Mouse (Mus musculus) embryonic facial prominence, embryonic 11.5 days (tissue): ENCODE data around the gene Atf7ip. TPM values are rescaled to one million over a fixed set of nuclear protein-coding genes. Genes with fewer than 3 reads are reported as not detected.

Experiments used
- ATAC-seq: fragments of 200-750 bp; cut with Nextera tagmentation; replicated peaks from 2 replicates; pipeline ENCODE4 v1.8.0; 2017; ENCODE audit warnings: low read depth; ENCODE audit not compliant: insufficient number of reproducible peaks, low FRiP score, low TSS enrichment
- DNase-seq: peaks from one replicate; pipeline ENCODE4 v3.0.0-alpha.2; 2015; ENCODE audit warnings: low spot score
- H3K27ac ChIP-seq: fragments of 300-500 bp; sonication (generic); replicated peaks from 2 replicates; pipeline ENCODE4 v1.5.1; 2014; ENCODE audit warnings: mild to moderate bottlenecking, low read depth, low read length, control low read depth
- H3K27me3 ChIP-seq: fragments of 300-500 bp; sonication (generic); 2 replicates; pipeline ENCODE4 v1.6.1; 2014; ENCODE audit warnings: mild to moderate bottlenecking, low read length, moderate library complexity, mixed read lengths; ENCODE audit not compliant: control insufficient read depth, insufficient read depth
- H3K36me3 ChIP-seq: fragments of 300-500 bp; sonication (generic); replicated peaks from 2 replicates; pipeline ENCODE4 v1.6.1; 2014; ENCODE audit warnings: low read depth, mild to moderate bottlenecking, low read length, moderate library complexity, mixed read lengths; ENCODE audit not compliant: control insufficient read depth, insufficient read depth
- H3K4me1 ChIP-seq: fragments of 300-500 bp; sonication (generic); 2 replicates; pipeline ENCODE4 v1.6.1; 2014; ENCODE audit warnings: low read length, mixed read lengths; ENCODE audit not compliant: control insufficient read depth, insufficient read depth
- H3K4me2 ChIP-seq: fragments of 300-500 bp; sonication (generic); 2 replicates; pipeline ENCODE4 v1.6.1; 2014; ENCODE audit warnings: low read depth, mild to moderate bottlenecking, control low read depth, low read length, moderate library complexity
- H3K4me3 ChIP-seq: fragments of 300-500 bp; sonication (generic); 2 replicates; pipeline ENCODE4 v1.5.1; 2014; ENCODE audit warnings: low read depth, low read length, control low read depth
- H3K9ac ChIP-seq: fragments of 300-500 bp; sonication (generic); replicated peaks from 2 replicates; pipeline ENCODE4 v1.6.1; 2014; ENCODE audit warnings: mild to moderate bottlenecking, control low read depth, low read length
- H3K9me3 ChIP-seq: fragments of 300-500 bp; sonication (generic); replicated peaks from 2 replicates; pipeline ENCODE4 v1.6.1; 2016; ENCODE audit warnings: mild to moderate bottlenecking, low read length, inconsistent platforms, mixed read lengths; ENCODE audit not compliant: control insufficient read depth
- WGBS: fragments of 180-500 bp; shearing (Covaris S2); extraction: QIAGEN DNeasy Blood & Tissue Kit; methylation state at CpG from one replicate; pipeline ENCODE4 v1.1.7; 2014; 5-methylcytosine and 5-hydroxymethylcytosine counted together
- polyA plus RNA-seq: library from polyadenylated mRNA; unstranded; fragments of >200 nt; fragmentation: Nextera tagmentation; extraction: Ambion mirVana; gene quantifications from 2 replicates; pipeline ENCODE4 v1.2.1, GENCODE M21; 2014

Atf7ip gene
- polyA plus RNA-seq, 1 experiment from 2014 or later = 43.5 TPM

GRCm38 (mm10) chr6:136533804-136534203 is 27.8 kb downstream of the Atf7ip start:
- no peak overlapping the region for H3K27ac ChIP-seq
- 75% methylated on average over 4 of the region's 4 CpGs for WGBS
- no peak overlapping the region for H3K4me2 ChIP-seq

DNA sequence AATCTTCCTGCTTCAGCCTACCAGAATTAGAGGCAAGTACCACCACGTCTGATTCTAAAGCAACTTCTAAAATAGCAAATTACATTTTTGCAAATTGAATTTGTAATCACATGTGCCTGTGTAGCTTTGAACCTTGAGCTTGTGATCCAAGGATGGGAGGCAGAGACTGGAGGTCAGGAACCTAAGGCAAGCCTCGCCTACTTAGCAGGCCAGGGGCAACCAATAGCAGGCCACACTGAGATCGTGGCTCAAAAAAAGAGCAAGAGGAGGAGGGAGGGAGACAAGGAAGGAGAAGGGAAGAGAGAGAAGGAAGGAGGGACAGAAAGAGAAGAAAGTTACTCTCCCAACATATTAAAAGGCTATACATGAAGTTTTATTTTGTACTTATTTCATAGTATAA is 28.5 kb downstream of the Atf7ip start:
- H3K36me3 ChIP-seq = peaks cover 4% of the 10 kb centered on the region
- H3K27me3 ChIP-seq = no peaks in the 10 kb centered on the region
- DNase-seq (no peak), ATAC-seq (no peak)
- H3K4me2 ChIP-seq = no peak overlapping the region
- whole genome bisulfite sequencing = 43% methylated on average over 3 of the region's 3 CpGs
- no peak overlapping the region for H3K27ac ChIP-seq
- no peaks in the 10 kb centered on the region for H3K4me1 ChIP-seq
- no peak overlapping the region for H3K9ac ChIP-seq
- no peaks in the 10 kb centered on the region for H3K9me3 ChIP-seq
- no peak overlapping the region for H3K4me3 ChIP-seq

More at GRCm38 (mm10) chr6:136533804-136534203, 27.8 kb downstream of the Atf7ip start:
- H3K9me3 ChIP-seq = no peaks in the 10 kb centered on the region
- H3K36me3 ChIP-seq = peaks cover 4% of the 10 kb centered on the region
- H3K9ac ChIP-seq = no peak overlapping the region
- no peaks in the 10 kb centered on the region for H3K4me1 ChIP-seq
- no peak overlapping the region for H3K4me3 ChIP-seq
- DNase-seq (no peak), ATAC-seq (no peak)
- no peaks in the 10 kb centered on the region for H3K27me3 ChIP-seq

DNA sequence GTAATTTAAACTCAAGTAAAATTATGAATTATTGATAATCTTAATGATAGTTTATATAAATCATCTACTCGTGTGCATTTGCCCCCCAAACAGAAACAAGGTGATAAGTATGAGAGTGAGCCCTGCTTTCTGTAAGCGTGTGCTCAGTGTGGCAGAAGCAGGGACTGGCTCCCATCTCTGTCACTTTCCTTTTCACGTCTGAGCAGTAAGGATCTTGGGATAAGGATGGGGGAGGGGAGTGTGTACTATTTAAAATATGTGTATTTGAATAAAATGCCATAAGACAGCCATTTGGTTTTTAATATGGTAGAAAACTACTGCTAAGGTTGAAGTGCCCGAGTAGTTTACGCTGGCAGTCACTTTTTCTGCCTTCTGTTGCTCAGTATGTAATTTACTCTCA is 29.2 kb downstream of the Atf7ip start:
- Histone ChIP-seq H3K4me1 (no peaks in the 10 kb centered on the region), H3K27me3 (no peaks in the 10 kb centered on the region), H3K4me3 (no peak overlapping the region), H3K36me3 (peaks cover 4% of the 10 kb centered on the region), H3K9ac (no peak overlapping the region), H3K27ac (no peak overlapping the region), H3K9me3 (no peaks in the 10 kb centered on the region), H3K4me2 (no peak overlapping the region)
- 67% methylated on average over 5 of the region's 5 CpGs for WGBS
- DNase-seq (no peak), ATAC-seq (no peak)

DNA sequence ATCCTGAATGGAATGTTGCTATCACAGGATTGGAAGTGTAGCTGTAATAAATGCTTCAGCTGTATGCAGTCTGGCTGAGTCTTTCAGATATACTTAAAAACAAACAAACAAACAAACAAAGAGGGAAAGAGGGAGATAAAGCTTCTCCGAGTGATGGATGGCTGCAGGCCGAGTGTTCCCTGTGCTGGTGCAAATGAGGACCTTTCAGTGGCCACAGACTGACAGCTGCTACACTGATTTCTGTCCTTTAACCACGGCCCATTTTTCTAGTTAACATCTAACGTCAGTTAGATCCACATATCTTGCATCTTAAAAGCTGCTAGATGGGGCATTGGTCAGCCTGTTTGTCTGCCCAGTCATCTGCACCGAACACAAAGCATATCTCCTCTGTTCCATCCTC is 30.2 kb downstream of the Atf7ip start:
- 70% methylated on average over 5 of the region's 5 CpGs for WGBS
- H3K4me2 ChIP-seq = no peak overlapping the region
- H3K4me3 ChIP-seq = no peak overlapping the region
- ATAC-seq (no peak), DNase-seq (no peak)
- no peaks in the 10 kb centered on the region for H3K27me3 ChIP-seq
- no peaks in the 10 kb centered on the region for H3K4me1 ChIP-seq
- H3K9me3 ChIP-seq = no peaks in the 10 kb centered on the region
- H3K9ac ChIP-seq = no peak overlapping the region
- H3K36me3 ChIP-seq = peaks cover 4% of the 10 kb centered on the region
- H3K27ac ChIP-seq = no peak overlapping the region

DNA sequence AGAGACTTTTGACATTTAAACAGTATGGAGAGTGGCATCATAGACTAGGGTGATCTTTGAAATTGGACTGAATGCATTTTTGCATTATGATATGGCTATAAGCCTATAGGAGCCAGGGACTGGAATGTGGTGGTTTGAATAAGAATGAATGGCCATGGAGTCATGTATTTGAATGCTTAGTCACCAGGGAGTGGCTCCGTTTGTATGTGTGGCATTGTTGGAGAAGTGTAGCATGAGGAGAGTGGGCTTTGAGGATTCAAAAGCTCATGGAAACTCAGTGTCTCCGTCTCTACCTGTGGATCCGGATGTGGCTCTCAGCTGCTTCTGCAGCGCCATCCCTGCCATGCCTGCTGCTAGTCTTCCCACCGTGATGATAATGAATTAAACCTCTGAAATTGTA is 35.4 kb downstream of the Atf7ip start:
- H3K27ac ChIP-seq = no peak overlapping the region; the same call in 1 of the 2 replicates
- H3K4me2 ChIP-seq = no peak overlapping the region
- H3K36me3 ChIP-seq = peaks cover 4% of the 10 kb centered on the region
- H3K9ac ChIP-seq = no peak overlapping the region
- no peaks in the 10 kb centered on the region for H3K27me3 ChIP-seq
- no peak for DNase-seq
- no peaks in the 10 kb centered on the region for H3K4me1 ChIP-seq
- no peak overlapping the region for H3K4me3 ChIP-seq
- H3K9me3 ChIP-seq = no peaks in the 10 kb centered on the region
- ATAC-seq = no peak
- WGBS = 51% methylated on average over 5 of the region's 5 CpGs

GRCm38 (mm10) chr6:136542105-136542504 is 36.1 kb downstream of the Atf7ip start:
- no peak overlapping the region for H3K27ac ChIP-seq

GRCm38 (mm10) chr6:136543164-136543563 is 37.2 kb downstream of the Atf7ip start:
- H3K4me2 ChIP-seq = no peak overlapping the region
- H3K27ac ChIP-seq = peak overlapping the region; percentile 11
- H3K36me3 ChIP-seq = no peaks in the 10 kb centered on the region
- no peak overlapping the region for H3K4me3 ChIP-seq
- no peaks in the 10 kb centered on the region for H3K27me3 ChIP-seq
- H3K9ac ChIP-seq = no peak overlapping the region
- ATAC-seq = peak; percentile 86
- H3K9me3 ChIP-seq = no peaks in the 10 kb centered on the region
- no peaks in the 10 kb centered on the region for H3K4me1 ChIP-seq
- DNase-seq = peak; percentile 76
- WGBS = 13% methylated on average over 6 of the region's 6 CpGs

More at GRCm38 (mm10) chr6:136542105-136542504, 36.1 kb downstream of the Atf7ip start:
- Histone ChIP-seq H3K9ac (no peak overlapping the region), H3K27me3 (no peaks in the 10 kb centered on the region), H3K4me2 (no peak overlapping the region), H3K9me3 (no peaks in the 10 kb centered on the region), H3K36me3 (peaks cover 4% of the 10 kb centered on the region), H3K4me3 (no peak overlapping the region), H3K4me1 (no peaks in the 10 kb centered on the region)
- WGBS = 84% methylated on average over 1 of the region's 1 CpGs
- ATAC-seq = no peak
- no peak for DNase-seq

DNA sequence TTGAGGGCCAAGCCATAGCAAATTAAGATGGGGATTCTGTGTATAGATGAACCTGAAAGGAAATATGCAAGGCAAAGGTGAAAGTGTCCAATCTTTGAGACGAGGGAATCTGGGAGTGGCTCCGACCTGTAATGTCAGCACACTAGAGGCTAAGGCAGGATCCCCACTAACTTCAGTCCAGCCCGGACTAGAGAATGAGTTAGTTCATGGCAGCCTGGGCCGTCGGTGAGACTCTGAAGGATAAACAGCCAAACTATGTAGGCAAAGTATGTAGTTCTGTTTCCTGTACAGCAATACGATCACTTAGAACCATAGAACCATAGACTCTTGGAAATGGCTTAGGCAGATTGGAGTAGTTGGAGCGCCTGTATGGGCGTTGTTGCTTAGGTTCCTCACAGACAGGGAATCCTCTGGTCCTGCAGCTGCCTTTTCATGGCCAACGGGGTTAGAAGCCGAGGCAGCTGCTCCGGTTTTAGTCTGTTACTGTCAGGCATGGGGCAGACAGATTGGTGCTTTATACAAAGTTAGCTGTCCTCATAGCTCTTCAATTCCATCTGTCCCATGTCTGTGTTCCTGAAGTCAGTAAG is 39.4 kb downstream of the Atf7ip start:
- no peak overlapping the region for H3K4me2 ChIP-seq
- no peaks in the 10 kb centered on the region for H3K36me3 ChIP-seq
- 81% methylated on average over 11 of the region's 11 CpGs for WGBS
- H3K27ac ChIP-seq = no peak overlapping the region
- H3K9me3 ChIP-seq = no peaks in the 10 kb centered on the region
- H3K4me3 ChIP-seq = no peak overlapping the region
- no peaks in the 10 kb centered on the region for H3K4me1 ChIP-seq
- DNase-seq (no peak), ATAC-seq (no peak)
- H3K27me3 ChIP-seq = no peaks in the 10 kb centered on the region
- H3K9ac ChIP-seq = no peak overlapping the region
